Mouse (Mus musculus) naive thymus-derived CD4-positive, alpha-beta T cell, adult 2 months (primary cell): ENCODE measurements around the gene Slc25a23.
A peak's percentile ranks its signal among the peaks of the same experiment; 100 is the strongest.

Experiments used
- DNase-seq: peaks from one replicate; pipeline ENCODE4 v3.0.0-alpha.2; 2011; ENCODE audit warnings: low read depth

Slc25a23 gene

GRCm38 (mm10) chr17:57059486-57059977 is at the start of gene Slc25a23:
TSS of gene Slc25a23 (minus strand) at chr17:57059863.
- DNase-seq: peak; percentile 78

- DNase-seq: peak; percentile 22
These were observed 49.1 kb upstream of the Slc25a23 start for GRCm38 (mm10) chr17:57108666-57109171.

- DNase-seq: no peak
These were observed 48.5 kb upstream of the Slc25a23 start for GRCm38 (mm10) chr17:57108040-57108665.

GRCm38 (mm10) chr17:57107064-57107463 is 47.4 kb upstream of the Slc25a23 start:
- no peak for DNase-seq

GRCm38 (mm10) chr17:57106035-57106368 is 46.3 kb upstream of the Slc25a23 start:
- DNase-seq: no peak

GRCm38 (mm10) chr17:57105181-57106034 is 45.7 kb upstream of the Slc25a23 start, which contains the start of gene Tnfsf9:
TSS of gene Tnfsf9 (plus strand) at chr17:57105325.
- DNase-seq: peak; percentile 55

- no peak for DNase-seq
These were observed 44.8 kb upstream of the Slc25a23 start for GRCm38 (mm10) chr17:57104496-57104895.

GRCm38 (mm10) chr17:57102276-57102675 is 42.6 kb upstream of the Slc25a23 start:
- DNase-seq: no peak

- DNase-seq: no peak
These were observed 40.1 kb upstream of the Slc25a23 start for GRCm38 (mm10) chr17:57099629-57100325.

- DNase-seq: no peak
These were observed 38.7 kb upstream of the Slc25a23 start for GRCm38 (mm10) chr17:57098321-57098720.

GRCm38 (mm10) chr17:57096623-57096920 is 36.9 kb upstream of the Slc25a23 start:
- peak; percentile 89 for DNase-seq

GRCm38 (mm10) chr17:57095855-57096622 is 36.4 kb upstream of the Slc25a23 start:
- no peak for DNase-seq

GRCm38 (mm10) chr17:57094222-57094621 is 34.6 kb upstream of the Slc25a23 start:
- DNase-seq: no peak

- DNase-seq: no peak
These were observed 27.6 kb upstream of the Slc25a23 start, which contains the start of gene Tubb4a for GRCm38 (mm10) chr17:57087049-57087832. TSS of gene Tubb4a (minus strand) at chr17:57087782.

GRCm38 (mm10) chr17:57085970-57086757 is 26.5 kb upstream of the Slc25a23 start:
- DNase-seq: no peak

- DNase-seq: no peak
These were observed 22.8 kb upstream of the Slc25a23 start for GRCm38 (mm10) chr17:57082481-57082880.

GRCm38 (mm10) chr17:57081234-57081842 is 21.7 kb upstream of the Slc25a23 start:
- DNase-seq: no peak

GRCm38 (mm10) chr17:57079919-57080318 is 20.3 kb upstream of the Slc25a23 start:
- DNase-seq: no peak

GRCm38 (mm10) chr17:57078336-57078735 is 18.7 kb upstream of the Slc25a23 start, which contains the start of gene Dennd1c:
TSS of gene Dennd1c (minus strand) at chr17:57078514.
- peak; percentile 85 for DNase-seq
